Mouse (Mus musculus) cerebellum, adult 2 months (tissue): ENCODE results near the gene Mfsd10.

Experiments used
- CTCF ChIP-seq: fragments of 200-500 bp; IDR thresholded peaks from 2 replicates; pipeline ENCODE4 v1.5.1; 2011; ENCODE audit warnings: low read depth, mild to moderate bottlenecking, control low read depth, low read length, moderate library complexity, borderline replicate concordance; ENCODE audit not compliant: insufficient read depth
- POLR2A ChIP-seq: fragments of 200-500 bp; IDR thresholded peaks from 2 replicates; pipeline ENCODE4 v1.6.1; 2011; ENCODE audit warnings: low read length, control low read depth, borderline replicate concordance; ENCODE audit not compliant: insufficient read depth

DNA sequence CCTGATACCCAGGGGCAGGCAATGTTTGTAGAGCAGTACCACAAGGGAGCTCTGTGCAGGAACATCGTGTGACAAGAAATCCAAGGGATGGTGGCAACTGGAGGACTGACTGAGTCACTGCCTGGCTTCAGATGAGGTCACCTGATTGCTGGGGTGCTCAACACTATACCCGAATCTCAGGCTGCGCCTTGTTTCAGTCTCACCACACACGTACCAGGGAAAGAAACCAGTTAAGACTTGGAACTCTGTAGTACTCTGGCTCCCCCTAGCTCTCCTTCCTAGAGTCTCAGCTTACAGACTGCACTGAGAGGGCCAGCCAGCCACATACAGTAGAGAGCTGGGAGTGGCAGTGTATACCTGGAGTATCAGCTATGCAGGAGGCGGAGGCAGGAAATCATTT, 5.9 kb upstream of the Mfsd10 start:
- TF ChIP-seq CTCF (peak; percentile 54; the same call in 1 of the 2 replicates), POLR2A (no peak)
